Mouse (Mus musculus): Measurements from ENCODE around the gene Capn15. TPM values are rescaled to one million over a fixed set of nuclear protein-coding genes. Genes with fewer than 3 reads are reported as not detected.
A peak's percentile ranks its signal among the peaks of the same experiment; 100 is the strongest.

The Capn15 gene
- polyA plus RNA-seq, 1 experiment from 2014 or later = 21.1 TPM

GRCm38 (mm10) chr17:25955736-25956135 is 29.9 kb downstream of the Capn15 start:
- H3K36me3 ChIP-seq (ENCODE audit: control insufficient read depth, insufficient read depth, low read length) = peaks cover 28% of the 10 kb centered on the region

DNA sequence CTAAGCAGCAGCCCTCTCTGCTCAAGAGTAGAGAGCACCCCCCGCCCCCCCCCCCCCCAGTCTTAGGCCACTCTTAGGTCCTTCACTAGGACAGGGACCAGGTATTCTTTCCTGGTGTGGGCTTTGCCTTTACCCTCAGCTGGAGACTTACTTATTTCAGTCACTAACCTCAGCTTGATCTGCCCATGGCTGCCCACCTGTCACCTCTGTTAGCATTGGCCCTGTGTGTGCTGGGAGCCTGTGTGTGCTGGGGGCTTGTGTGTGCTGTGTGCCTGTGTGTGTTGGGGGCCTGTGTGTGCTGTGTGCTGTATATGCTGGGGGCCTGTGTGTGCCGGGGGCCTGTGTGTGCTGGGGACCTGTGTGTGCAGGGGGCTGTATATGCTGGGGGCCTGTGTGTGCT is 30.9 kb downstream of the Capn15 start:
- peaks cover 18% of the 10 kb centered on the region for H3K36me3 ChIP-seq (ENCODE audit: control insufficient read depth, insufficient read depth, low read length)
- ATAC-seq (ENCODE audit: low FRiP score, low TSS enrichment) = no peak
- WGBS = 80% methylated on average over 2 of the region's 2 CpGs

More at GRCm38 (mm10) chr17:25955736-25956135, 29.9 kb downstream of the Capn15 start:
- Histone ChIP-seq H3K4me2 (ENCODE audit: low read length) (no peak overlapping the region), H3K9ac (replicated peaks; ENCODE audit: low read length) (no peak overlapping the region), H3K4me3 (replicated peaks; ENCODE audit: low read depth, low read length) (no peak overlapping the region), H3K4me1 (ENCODE audit: control insufficient read depth, insufficient read depth, low read length) (no peaks in the 10 kb centered on the region), H3K27ac (replicated peaks; ENCODE audit: low read depth, low read length) (no peak overlapping the region), H3K27me3 (ENCODE audit: control insufficient read depth, insufficient read depth, low read length) (peaks cover 28% of the 10 kb centered on the region), H3K9me3 (ENCODE audit: control insufficient read depth, low read length) (no peaks in the 10 kb centered on the region)
- ATAC-seq (ENCODE audit: low FRiP score, low TSS enrichment) = no peak
- 70% methylated on average over 3 of the region's 3 CpGs for WGBS
- DNase-seq = no peak

GRCm38 (mm10) chr17:25953161-25953560 is 32.4 kb downstream of the Capn15 start:
- 77% methylated on average over 5 of the region's 5 CpGs for WGBS
- ATAC-seq (ENCODE audit: low FRiP score, low TSS enrichment) (no peak), DNase-seq (no peak)
- Histone ChIP-seq H3K9ac (replicated peaks; ENCODE audit: low read length) (no peak overlapping the region), H3K27me3 (ENCODE audit: control insufficient read depth, insufficient read depth, low read length) (peaks cover 40% of the 10 kb centered on the region), H3K4me1 (ENCODE audit: control insufficient read depth, insufficient read depth, low read length) (no peaks in the 10 kb centered on the region), H3K27ac (replicated peaks; ENCODE audit: low read depth, low read length) (no peak overlapping the region), H3K36me3 (ENCODE audit: control insufficient read depth, insufficient read depth, low read length) (0 out of 2 replicates have a peak, but pooled peaks cover 5% of the 10 kb centered on the region), H3K4me3 (replicated peaks; ENCODE audit: low read depth, low read length) (no peak overlapping the region), H3K9me3 (ENCODE audit: control insufficient read depth, low read length) (no peaks in the 10 kb centered on the region), H3K4me2 (ENCODE audit: low read length) (no peak overlapping the region)

More for the DNA sequence above, 30.9 kb downstream of the Capn15 start:
- no peak for DNase-seq
- Histone ChIP-seq H3K4me3 (replicated peaks; ENCODE audit: low read depth, low read length) (no peak overlapping the region), H3K4me2 (ENCODE audit: low read length) (no peak overlapping the region), H3K9me3 (ENCODE audit: control insufficient read depth, low read length) (no peaks in the 10 kb centered on the region), H3K27ac (replicated peaks; ENCODE audit: low read depth, low read length) (no peak overlapping the region), H3K4me1 (ENCODE audit: control insufficient read depth, insufficient read depth, low read length) (no peaks in the 10 kb centered on the region), H3K27me3 (ENCODE audit: control insufficient read depth, insufficient read depth, low read length) (peaks cover 39% of the 10 kb centered on the region), H3K9ac (replicated peaks; ENCODE audit: low read length) (no peak overlapping the region)

GRCm38 (mm10) chr17:25951803-25952623 is 33.6 kb downstream of the Capn15 start, which contains the start of gene A930017K11Rik:
Gene A930017K11Rik (minus strand): TSS chr17:25952565.
- 1% methylated on average over 58 of the region's 58 CpGs for WGBS
- H3K9ac ChIP-seq (replicated peaks; ENCODE audit: low read length) = no peak within 1 kb of the TSS
- ATAC-seq (ENCODE audit: low FRiP score, low TSS enrichment) = no peak

DNA sequence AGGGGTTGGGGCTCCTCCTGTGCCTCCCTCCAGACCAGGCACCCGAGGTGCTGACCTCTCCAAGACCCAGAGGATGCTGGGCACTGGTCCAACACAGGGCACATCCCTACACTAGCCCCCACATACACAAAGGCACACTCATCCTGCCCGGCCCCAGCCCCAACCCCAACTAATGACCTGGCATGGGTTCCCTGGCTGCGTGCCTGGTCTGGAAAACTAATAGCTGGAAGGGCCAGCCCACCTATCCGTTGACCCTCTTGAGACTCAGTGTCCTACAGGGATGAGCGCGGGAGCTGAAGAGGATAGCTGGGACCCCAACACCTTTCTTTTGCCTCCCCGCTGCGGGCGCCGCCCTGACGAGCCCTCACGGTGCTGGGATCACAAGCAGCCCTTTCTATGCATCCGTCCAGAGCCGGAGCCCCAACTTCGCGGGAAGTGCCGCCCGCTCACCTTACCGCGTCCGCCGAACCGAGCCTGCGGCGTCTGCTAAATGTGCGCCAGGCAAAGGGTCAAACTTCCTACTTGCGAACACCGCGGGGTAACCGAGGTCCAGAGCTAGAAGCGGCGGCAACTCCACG is 34.3 kb downstream of the Capn15 start:
- H3K27me3 ChIP-seq (ENCODE audit: control insufficient read depth, insufficient read depth, low read length) = peaks cover 40% of the 10 kb centered on the region
- DNase-seq = no peak
- no peaks in the 10 kb centered on the region for H3K36me3 ChIP-seq (ENCODE audit: control insufficient read depth, insufficient read depth, low read length)
- H3K4me1 ChIP-seq (ENCODE audit: control insufficient read depth, insufficient read depth, low read length) = no peaks in the 10 kb centered on the region
- H3K9ac ChIP-seq (replicated peaks; ENCODE audit: low read length) = no peak overlapping the region
- no peak overlapping the region for H3K27ac ChIP-seq (replicated peaks; ENCODE audit: low read depth, low read length)
- H3K9me3 ChIP-seq (ENCODE audit: control insufficient read depth, low read length) = no peaks in the 10 kb centered on the region
- ATAC-seq (ENCODE audit: low FRiP score, low TSS enrichment) = no peak
- peak overlapping the region; percentile 43 for H3K4me2 ChIP-seq (ENCODE audit: low read length)
- WGBS = 2% methylated on average over 33 of the region's 33 CpGs
- peak overlapping the region; percentile 22 for H3K4me3 ChIP-seq (replicated peaks; ENCODE audit: low read depth, low read length)

More at GRCm38 (mm10) chr17:25951803-25952623, 33.6 kb downstream of the Capn15 start, which contains the start of gene A930017K11Rik:
- Histone ChIP-seq H3K4me1 (ENCODE audit: control insufficient read depth, insufficient read depth, low read length) (no peaks in the 10 kb centered on the region), H3K27me3 (ENCODE audit: control insufficient read depth, insufficient read depth, low read length) (peaks cover 40% of the 10 kb centered on the region), H3K27ac (replicated peaks; ENCODE audit: low read depth, low read length) (no peak within 1 kb of the TSS), H3K9me3 (ENCODE audit: control insufficient read depth, low read length) (no peaks in the 10 kb centered on the region), H3K4me2 (ENCODE audit: low read length) (peak within 1 kb of the TSS; percentile 43), H3K4me3 (replicated peaks; ENCODE audit: low read depth, low read length) (peak within 1 kb of the TSS; percentile 22), H3K36me3 (ENCODE audit: control insufficient read depth, insufficient read depth, low read length) (no peaks in the 10 kb centered on the region)
- no peak for DNase-seq

- Histone ChIP-seq H3K27ac (replicated peaks; ENCODE audit: low read depth, low read length) (no peak overlapping the region), H3K36me3 (ENCODE audit: control insufficient read depth, insufficient read depth, low read length) (no peaks in the 10 kb centered on the region), H3K4me2 (ENCODE audit: low read length) (no peak overlapping the region), H3K4me3 (replicated peaks; ENCODE audit: low read depth, low read length) (no peak overlapping the region), H3K9ac (replicated peaks; ENCODE audit: low read length) (no peak overlapping the region), H3K27me3 (ENCODE audit: control insufficient read depth, insufficient read depth, low read length) (peaks cover 40% of the 10 kb centered on the region), H3K9me3 (ENCODE audit: control insufficient read depth, low read length) (no peaks in the 10 kb centered on the region), H3K4me1 (ENCODE audit: control insufficient read depth, insufficient read depth, low read length) (no peaks in the 10 kb centered on the region)
- no peak for DNase-seq
- WGBS = no CpG with 5 or more reads among the region's 3 CpGs
- ATAC-seq (ENCODE audit: low FRiP score, low TSS enrichment) = no peak
These were observed 34.9 kb downstream of the Capn15 start for GRCm38 (mm10) chr17:25950706-25951105.

DNA sequence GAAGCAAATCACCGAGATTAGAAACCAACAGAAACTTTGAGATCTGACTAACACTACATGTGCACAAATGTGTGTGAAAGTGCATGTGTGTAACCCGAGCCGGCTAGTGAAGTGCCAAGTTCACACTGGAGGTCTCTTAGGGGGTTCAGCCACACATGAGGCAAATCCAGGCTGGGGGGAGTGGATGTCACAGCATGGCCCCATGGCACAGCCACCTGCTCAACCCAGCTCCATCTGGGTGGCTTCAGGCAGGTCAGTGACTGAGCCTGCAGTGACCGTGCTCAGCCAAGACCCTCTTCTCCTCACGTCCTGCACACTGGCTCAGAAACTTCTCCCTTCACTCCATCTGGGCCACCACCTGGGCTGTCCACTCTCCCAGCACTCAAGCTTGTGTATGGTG is 35.6 kb downstream of the Capn15 start:
- H3K36me3 ChIP-seq (ENCODE audit: control insufficient read depth, insufficient read depth, low read length) = no peaks in the 10 kb centered on the region
- H3K9ac ChIP-seq (replicated peaks; ENCODE audit: low read length) = no peak overlapping the region
- H3K4me2 ChIP-seq (ENCODE audit: low read length) = no peak overlapping the region; the same call in 1 of the 2 replicates
- H3K27ac ChIP-seq (replicated peaks; ENCODE audit: low read depth, low read length) = no peak overlapping the region
- no peaks in the 10 kb centered on the region for H3K4me1 ChIP-seq (ENCODE audit: control insufficient read depth, insufficient read depth, low read length)
- peaks cover 40% of the 10 kb centered on the region for H3K27me3 ChIP-seq (ENCODE audit: control insufficient read depth, insufficient read depth, low read length)
- 77% methylated on average over 5 of the region's 5 CpGs for WGBS
- ATAC-seq (ENCODE audit: low FRiP score, low TSS enrichment) (no peak), DNase-seq (no peak)
- no peak overlapping the region for H3K4me3 ChIP-seq (replicated peaks; ENCODE audit: low read depth, low read length)
- no peaks in the 10 kb centered on the region for H3K9me3 ChIP-seq (ENCODE audit: control insufficient read depth, low read length)

GRCm38 (mm10) chr17:25948051-25948450 is 37.5 kb downstream of the Capn15 start:
- 80% methylated on average over 8 of the region's 8 CpGs for WGBS

More at GRCm38 (mm10) chr17:25948051-25948450, 37.5 kb downstream of the Capn15 start:
- no peak overlapping the region for H3K4me3 ChIP-seq (replicated peaks; ENCODE audit: low read depth, low read length)
- H3K9ac ChIP-seq (replicated peaks; ENCODE audit: low read length) = no peak overlapping the region
- H3K36me3 ChIP-seq (ENCODE audit: control insufficient read depth, insufficient read depth, low read length) = no peaks in the 10 kb centered on the region
- no peaks in the 10 kb centered on the region for H3K9me3 ChIP-seq (ENCODE audit: control insufficient read depth, low read length)
- H3K4me2 ChIP-seq (ENCODE audit: low read length) = no peak overlapping the region
- H3K27ac ChIP-seq (replicated peaks; ENCODE audit: low read depth, low read length) = no peak overlapping the region
- DNase-seq (no peak), ATAC-seq (ENCODE audit: low FRiP score, low TSS enrichment) (no peak)
- no peaks in the 10 kb centered on the region for H3K4me1 ChIP-seq (ENCODE audit: control insufficient read depth, insufficient read depth, low read length)
- H3K27me3 ChIP-seq (ENCODE audit: control insufficient read depth, insufficient read depth, low read length) = peaks cover 34% of the 10 kb centered on the region
